Mouse (Mus musculus) C2C12 (cell line): Measurements from ENCODE around the gene Akap5.

Source experiments
- CEBPB ChIP-seq: IDR thresholded peaks from one replicate; pipeline ENCODE4 v1.6.1; 2011; ENCODE audit warnings: low read depth, mild to moderate bottlenecking, control low read depth, moderate library complexity
- CTCF ChIP-seq: IDR thresholded peaks from one replicate; pipeline ENCODE4 v1.5.1; 2011; ENCODE audit not compliant: control insufficient read depth, insufficient read depth, insufficient read length
- FOSL1 ChIP-seq: IDR thresholded peaks from one replicate; pipeline ENCODE4 v1.8.0; 2011; ENCODE audit warnings: mild to moderate bottlenecking, low read length; ENCODE audit not compliant: poor library complexity, insufficient read depth, severe bottlenecking
- MYOD1 ChIP-seq: IDR thresholded peaks from one replicate; pipeline ENCODE4 v1.6.1; 2011; ENCODE audit warnings: low read depth; ENCODE audit not compliant: control insufficient read depth, insufficient read length
- USF1 ChIP-seq: IDR thresholded peaks from one replicate; pipeline ENCODE4 v1.6.1; 2011; ENCODE audit warnings: low read depth, mild to moderate bottlenecking, control low read depth, moderate library complexity

- no peak for TF ChIP-seq USF1
- no peak for TF ChIP-seq CTCF
- TF ChIP-seq FOSL1 = no peak
- TF ChIP-seq CEBPB = no peak
- no peak for TF ChIP-seq MYOD1
Observed at GRCm38 (mm10) chr12:76281111-76281660, 43.5 kb upstream of the Akap5 start.
